Mouse (Mus musculus): ENCODE measurements at regions not wholly inside any gene's neighbourhood (a gene's known extent, or its start where the extent isn't known, plus 50 kb on each side); places are given as distances from the start of the nearest gene placed in this dataset.

DNA sequence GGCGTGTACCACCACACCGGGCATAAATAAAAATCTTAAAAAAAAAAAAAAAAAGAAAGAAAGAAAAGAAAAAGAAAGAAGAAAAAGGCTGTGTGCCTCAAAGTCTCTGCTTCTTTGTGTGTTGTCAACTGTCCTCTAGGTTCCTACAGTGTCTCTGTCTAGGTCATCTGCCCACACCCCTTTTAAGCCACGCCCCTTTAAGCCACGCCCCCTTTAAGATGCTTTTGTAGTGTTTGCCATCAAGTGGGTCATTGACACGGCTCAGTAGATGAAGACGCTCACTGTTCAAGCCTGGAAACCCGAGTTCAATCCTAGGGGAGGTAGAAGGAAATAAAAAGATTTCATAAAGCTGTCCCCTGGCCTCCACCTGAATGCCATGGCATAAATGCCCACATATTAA, 144.0 kb downstream of the Hmg20a start:
- TF ChIP-seq CTCF (IDR thresholded peaks at IDR 0.05; ENCODE audit: low read depth) (no peak), EP300 (IDR thresholded peaks at IDR 0.05; ENCODE audit: low read depth) (no peak)
